Mouse (Mus musculus): ENCODE data around the gene Rps11. TPM values are rescaled to one million over a fixed set of nuclear protein-coding genes. Genes with fewer than 3 reads are reported as not detected.

Gene Rps11
- total RNA-seq, 1 experiment: 1,746 TPM

DNA sequence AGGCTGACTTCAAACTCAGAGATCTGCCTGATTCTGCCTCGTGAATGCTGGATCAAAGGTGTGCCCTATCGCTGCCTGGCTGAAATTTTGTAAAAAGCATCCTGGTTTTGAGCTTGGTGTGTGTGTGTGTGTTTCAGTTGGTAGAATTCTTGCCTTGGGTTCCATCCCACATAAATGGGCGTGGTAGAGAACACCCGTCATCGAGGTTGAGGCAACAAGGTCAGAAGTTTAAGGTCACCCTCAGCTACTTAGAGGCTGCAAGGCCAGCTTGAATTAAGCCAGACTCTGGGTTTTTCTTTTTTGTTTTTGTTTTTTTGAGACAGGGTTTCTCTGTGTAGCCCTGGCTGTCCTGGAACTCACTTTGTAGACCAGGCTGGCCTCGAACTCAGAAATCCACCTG is 5.9 kb downstream of the Rps11 start:
- no peak overlapping the region for H3K9ac ChIP-seq (ENCODE audit: insufficient read depth, low read depth, low read length, poor library complexity, severe bottlenecking)
- peaks cover 0 to 22% of the 10 kb centered on the region in 2 experiments; a peak in 2 of 4 replicates for H3K4me1 ChIP-seq (ENCODE audit: control insufficient read depth in 2 of 2, insufficient read depth in 2 of 2, low read length in 2 of 2, poor library complexity in 1 of 2)
- no peak overlapping the region for H3K27ac ChIP-seq (ENCODE audit: insufficient read depth, low read depth, low read length, poor library complexity, severe bottlenecking)
- H3K36me3 ChIP-seq (ENCODE audit: control insufficient read depth, insufficient read depth, low read length, poor library complexity, severe bottlenecking): peaks cover 37% of the 10 kb centered on the region
- TF ChIP-seq MAFK (IDR thresholded peaks at IDR 0.05; ENCODE audit: insufficient read depth, low read depth, low read length): no peak
- peak; percentile 5; the same call in 1 of the 2 replicates for TF ChIP-seq ZNF384 (IDR thresholded peaks at IDR 0.05; ENCODE audit: low read depth, low read length)
- TF ChIP-seq HCFC1 (IDR thresholded peaks at IDR 0.05; ENCODE audit: borderline replicate concordance, insufficient read depth, low read length): no peak
- TF ChIP-seq CHD2 (IDR thresholded peaks at IDR 0.05; ENCODE audit: low read depth, low read length): no peak
- no peak for TF ChIP-seq ZC3H11A (IDR thresholded peaks at IDR 0.05; ENCODE audit: borderline replicate concordance, low read depth, low read length)
- in situ Hi-C loops (cut with MboI; ENCODE audit: low sequenced_read_pairs in 2 of 2, unreplicated experiment in 2 of 2): no loop called here
- no peak overlapping the region for H3K4me3 ChIP-seq (ENCODE audit: insufficient read depth in 1 of 2, low read depth in 1 of 2, low read length in 2 of 2, poor library complexity in 1 of 2, severe bottlenecking in 1 of 2)
- DNase-seq (ENCODE audit: low read depth, low spot score): no peak
- H3K9me3 ChIP-seq (ENCODE audit: control insufficient read depth, insufficient read depth, low read depth, low read length): no peaks in the 10 kb centered on the region

DNA sequence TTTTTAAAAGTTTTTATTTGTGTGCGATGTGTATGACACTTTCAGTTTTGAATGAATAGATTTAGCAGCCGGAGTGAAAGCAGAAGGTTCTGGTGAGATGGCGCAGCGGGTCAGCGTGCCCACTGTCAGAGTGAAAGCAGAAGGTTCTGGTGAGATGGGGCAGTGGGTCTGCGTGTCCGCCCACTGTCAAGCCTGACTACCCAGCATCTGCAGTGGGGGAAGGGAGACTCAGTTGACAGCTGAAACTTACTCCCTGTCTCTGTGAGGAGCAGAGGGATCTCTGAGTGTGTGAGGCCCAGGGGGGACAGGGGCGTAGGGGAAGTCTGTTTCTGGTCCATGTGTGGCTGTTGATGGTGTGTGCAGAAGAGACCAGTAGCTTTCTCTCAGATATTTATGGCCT is 6.7 kb downstream of the Rps11 start:
- H3K9me3 ChIP-seq (ENCODE audit: control insufficient read depth, insufficient read depth, low read depth, low read length): no peaks in the 10 kb centered on the region
- in situ Hi-C loops (cut with MboI; ENCODE audit: low sequenced_read_pairs in 2 of 2, unreplicated experiment in 2 of 2): no loop called here
- no peak overlapping the region for H3K4me3 ChIP-seq (ENCODE audit: insufficient read depth in 1 of 2, low read depth in 1 of 2, low read length in 2 of 2, poor library complexity in 1 of 2, severe bottlenecking in 1 of 2)
- H3K9ac ChIP-seq (ENCODE audit: insufficient read depth, low read depth, low read length, poor library complexity, severe bottlenecking): no peak overlapping the region
- DNase-seq (ENCODE audit: low read depth, low spot score): no peak
- peaks cover 0 to 22% of the 10 kb centered on the region in 2 experiments; a peak in 2 of 4 replicates for H3K4me1 ChIP-seq (ENCODE audit: control insufficient read depth in 2 of 2, insufficient read depth in 2 of 2, low read length in 2 of 2, poor library complexity in 1 of 2)
- H3K27ac ChIP-seq (ENCODE audit: insufficient read depth, low read depth, low read length, poor library complexity, severe bottlenecking): no peak overlapping the region
- TF ChIP-seq CHD2 (IDR thresholded peaks at IDR 0.05; ENCODE audit: low read depth, low read length) (no peak), ZC3H11A (IDR thresholded peaks at IDR 0.05; ENCODE audit: borderline replicate concordance, low read depth, low read length) (no peak), ZNF384 (IDR thresholded peaks at IDR 0.05; ENCODE audit: low read depth, low read length) (no peak), HCFC1 (IDR thresholded peaks at IDR 0.05; ENCODE audit: borderline replicate concordance, insufficient read depth, low read length) (no peak), MAFK (IDR thresholded peaks at IDR 0.05; ENCODE audit: insufficient read depth, low read depth, low read length) (no peak)
- peaks cover 29% of the 10 kb centered on the region for H3K36me3 ChIP-seq (ENCODE audit: control insufficient read depth, insufficient read depth, low read length, poor library complexity, severe bottlenecking)

DNA sequence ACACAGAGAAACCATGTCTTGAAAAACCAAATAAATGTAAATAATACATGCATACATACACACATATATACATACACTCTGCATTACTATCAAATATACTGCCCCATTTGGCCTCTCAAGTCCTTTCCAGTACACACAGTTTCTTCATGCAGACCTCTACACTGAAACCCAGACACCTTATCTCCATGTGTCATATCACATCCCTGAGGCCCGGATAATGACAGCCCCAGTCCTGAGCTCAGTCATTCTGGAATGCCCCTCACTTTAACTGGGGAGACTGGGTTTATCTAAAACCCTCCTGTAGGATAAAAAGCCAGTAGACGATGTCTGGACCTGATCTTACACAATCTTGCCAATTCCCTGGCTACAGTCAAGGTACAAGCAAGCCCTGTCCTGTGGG is 10.8 kb downstream of the Rps11 start:
- Histone ChIP-seq H3K9ac (ENCODE audit: insufficient read depth, low read depth, low read length, poor library complexity, severe bottlenecking) (no peak overlapping the region), H3K9me3 (ENCODE audit: control insufficient read depth, insufficient read depth, low read depth, low read length) (no peaks in the 10 kb centered on the region), H3K36me3 (ENCODE audit: control insufficient read depth, insufficient read depth, low read length, poor library complexity, severe bottlenecking) (peaks cover 2% of the 10 kb centered on the region; the same call in 1 of the 2 replicates), H3K27ac (ENCODE audit: insufficient read depth, low read depth, low read length, poor library complexity, severe bottlenecking) (no peak overlapping the region), H3K4me1 (ENCODE audit: control insufficient read depth in 2 of 2, insufficient read depth in 2 of 2, low read length in 2 of 2, poor library complexity in 1 of 2) (peaks cover 1 to 22% of the 10 kb centered on the region in 2 experiments; a peak in 2 of 4 replicates), H3K4me3 (ENCODE audit: insufficient read depth in 1 of 2, low read depth in 1 of 2, low read length in 2 of 2, poor library complexity in 1 of 2, severe bottlenecking in 1 of 2) (no peak overlapping the region)
- in situ Hi-C loops (cut with MboI; ENCODE audit: low sequenced_read_pairs in 2 of 2, unreplicated experiment in 2 of 2): no loop called here
- no peak for DNase-seq (ENCODE audit: low read depth, low spot score)
- no peak for TF ChIP-seq MAFK (IDR thresholded peaks at IDR 0.05; ENCODE audit: insufficient read depth, low read depth, low read length)

DNA sequence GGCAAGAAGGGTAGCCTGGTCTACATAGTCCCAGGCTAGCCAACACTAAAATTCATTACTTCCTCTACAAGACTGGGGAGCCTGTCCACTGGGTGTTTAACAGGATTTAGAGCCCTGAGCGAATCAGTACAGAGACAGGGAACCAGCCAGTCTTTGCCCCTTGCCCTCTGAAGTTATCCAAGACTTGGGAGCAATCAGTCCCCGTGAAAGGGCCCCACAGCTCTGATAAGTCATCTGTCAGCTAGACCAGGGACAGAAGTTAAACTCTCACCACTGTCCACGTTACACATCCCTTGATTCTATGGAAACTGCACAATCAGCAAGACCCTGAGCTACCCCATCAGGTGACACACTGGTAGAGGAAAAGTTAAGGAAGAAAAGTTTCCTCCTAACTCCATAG is 11.7 kb downstream of the Rps11 start:
- Histone ChIP-seq H3K36me3 (ENCODE audit: control insufficient read depth, insufficient read depth, low read length, poor library complexity, severe bottlenecking) (peaks cover under 1% of the 10 kb centered on the region; the same call in 1 of the 2 replicates), H3K4me1 (ENCODE audit: control insufficient read depth in 2 of 2, insufficient read depth in 2 of 2, low read length in 2 of 2, poor library complexity in 1 of 2) (peaks cover 1 to 20% of the 10 kb centered on the region in 2 experiments; a peak in 2 of 4 replicates), H3K27ac (ENCODE audit: insufficient read depth, low read depth, low read length, poor library complexity, severe bottlenecking) (peak overlapping the region; percentile 64), H3K9ac (ENCODE audit: insufficient read depth, low read depth, low read length, poor library complexity, severe bottlenecking) (no peak overlapping the region), H3K9me3 (ENCODE audit: control insufficient read depth, insufficient read depth, low read depth, low read length) (no peaks in the 10 kb centered on the region), H3K4me3 (ENCODE audit: insufficient read depth in 1 of 2, low read depth in 1 of 2, low read length in 2 of 2, poor library complexity in 1 of 2, severe bottlenecking in 1 of 2) (no peak overlapping the region)
- TF ChIP-seq CHD2 (IDR thresholded peaks at IDR 0.05; ENCODE audit: low read depth, low read length) (no peak), HCFC1 (IDR thresholded peaks at IDR 0.05; ENCODE audit: borderline replicate concordance, insufficient read depth, low read length) (no peak), ZC3H11A (IDR thresholded peaks at IDR 0.05; ENCODE audit: borderline replicate concordance, low read depth, low read length) (no peak), MAFK (IDR thresholded peaks at IDR 0.05; ENCODE audit: insufficient read depth, low read depth, low read length) (no peak), ZNF384 (IDR thresholded peaks at IDR 0.05; ENCODE audit: low read depth, low read length) (no peak)
- in situ Hi-C loops (cut with MboI; ENCODE audit: low sequenced_read_pairs in 2 of 2, unreplicated experiment in 2 of 2): no loop called here
- DNase-seq (ENCODE audit: low read depth, low spot score): no peak

DNA sequence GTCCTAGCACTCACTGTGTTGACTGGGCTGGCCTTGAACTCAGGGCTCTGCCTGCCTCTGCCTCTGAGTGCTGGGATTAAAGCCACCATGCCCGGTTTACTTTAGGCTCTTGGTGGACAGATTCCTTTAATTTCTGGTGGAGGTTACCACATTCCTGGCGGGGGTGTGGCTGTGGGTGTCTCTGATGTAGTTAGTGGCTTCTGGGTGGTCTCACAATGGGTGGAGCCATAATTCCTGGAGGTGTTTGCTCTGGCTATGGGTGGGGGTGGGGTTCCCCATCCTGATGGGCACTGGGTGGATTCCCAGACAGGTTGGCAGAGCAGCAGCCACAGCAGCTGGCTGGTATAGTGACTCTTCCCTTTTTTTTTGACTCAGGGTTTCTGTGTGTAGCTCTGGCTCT is 12.3 kb downstream of the Rps11 start:
- in situ Hi-C loops (cut with MboI; ENCODE audit: low sequenced_read_pairs in 2 of 2, unreplicated experiment in 2 of 2): no loop called here
- TF ChIP-seq CHD2 (IDR thresholded peaks at IDR 0.05; ENCODE audit: low read depth, low read length): no peak
- no peak for TF ChIP-seq MAFK (IDR thresholded peaks at IDR 0.05; ENCODE audit: insufficient read depth, low read depth, low read length)
- TF ChIP-seq ZC3H11A (IDR thresholded peaks at IDR 0.05; ENCODE audit: borderline replicate concordance, low read depth, low read length): no peak
- TF ChIP-seq ZNF384 (IDR thresholded peaks at IDR 0.05; ENCODE audit: low read depth, low read length): no peak
- TF ChIP-seq HCFC1 (IDR thresholded peaks at IDR 0.05; ENCODE audit: borderline replicate concordance, insufficient read depth, low read length): no peak
- no peaks in the 10 kb centered on the region for H3K9me3 ChIP-seq (ENCODE audit: control insufficient read depth, insufficient read depth, low read depth, low read length)
- no peak overlapping the region for H3K4me3 ChIP-seq (ENCODE audit: insufficient read depth in 1 of 2, low read depth in 1 of 2, low read length in 2 of 2, poor library complexity in 1 of 2, severe bottlenecking in 1 of 2)
- peak; percentile 61 for DNase-seq (ENCODE audit: low read depth, low spot score)
- no peaks in the 10 kb centered on the region for H3K36me3 ChIP-seq (ENCODE audit: control insufficient read depth, insufficient read depth, low read length, poor library complexity, severe bottlenecking)
- H3K4me1 ChIP-seq (ENCODE audit: control insufficient read depth in 2 of 2, insufficient read depth in 2 of 2, low read length in 2 of 2, poor library complexity in 1 of 2): peaks cover 1 to 22% of the 10 kb centered on the region in 2 experiments; a peak in 2 of 4 replicates
- peak overlapping the region; percentile 64; the same call in 1 of the 2 replicates for H3K27ac ChIP-seq (ENCODE audit: insufficient read depth, low read depth, low read length, poor library complexity, severe bottlenecking)
- no peak overlapping the region for H3K9ac ChIP-seq (ENCODE audit: insufficient read depth, low read depth, low read length, poor library complexity, severe bottlenecking)

Data from ES-E14 (cell line).